Mouse (Mus musculus) ES-Bruce4 (cell line): ENCODE measurements around the gene Tom1l2. TPM values are rescaled to one million over a fixed set of nuclear protein-coding genes. Genes with fewer than 3 reads are reported as not detected.
A peak's percentile ranks its signal among the peaks of the same experiment; 100 is the strongest.

Experiments used
- H3K27ac ChIP-seq: 2 replicates; pipeline ENCODE4 v1.5.1; 2012; ENCODE audit warnings: low read length, inconsistent platforms; ENCODE audit not compliant: insufficient read depth
- H3K27me3 ChIP-seq: 2 replicates; pipeline ENCODE4 v1.6.1; 2012; ENCODE audit warnings: mild to moderate bottlenecking, low read length, inconsistent platforms; ENCODE audit not compliant: control insufficient read depth, poor library complexity, insufficient read depth, severe bottlenecking
- H3K36me3 ChIP-seq: 2 replicates; pipeline ENCODE4 v1.6.1; 2012; ENCODE audit warnings: inconsistent platforms, mild to moderate bottlenecking, low read length, moderate library complexity; ENCODE audit not compliant: control insufficient read depth, poor library complexity, insufficient read depth, severe bottlenecking
- H3K4me1 ChIP-seq: one replicate; pipeline ENCODE4 v1.8.1; 2011; ENCODE audit warnings: low read length; ENCODE audit not compliant: control insufficient read depth, insufficient read depth
- H3K4me3 ChIP-seq: 2 replicates; pipeline ENCODE4 v1.5.1; 2011; ENCODE audit warnings: low read depth, mild to moderate bottlenecking, low read length
- H3K9ac ChIP-seq: 2 replicates; pipeline ENCODE4 v1.6.1; 2012; ENCODE audit warnings: low read depth, mild to moderate bottlenecking, inconsistent platforms; ENCODE audit not compliant: poor library complexity, severe bottlenecking
- H3K9me3 ChIP-seq: replicated peaks from 2 replicates; pipeline ENCODE4 v1.6.1; 2012; ENCODE audit warnings: mild to moderate bottlenecking, low read length, inconsistent platforms; ENCODE audit not compliant: control insufficient read depth, poor library complexity, insufficient read depth, severe bottlenecking
- CTCF ChIP-seq: IDR thresholded peaks from one replicate; pipeline ENCODE4 v1.8.1; 2011; ENCODE audit warnings: low read depth, low read length
- EP300 ChIP-seq: IDR thresholded peaks from 2 replicates; pipeline ENCODE4 v1.6.1; 2011; ENCODE audit warnings: low read depth, low read length; ENCODE audit not compliant: insufficient read depth
- POLR2A ChIP-seq: IDR thresholded peaks from one replicate; pipeline ENCODE4 v1.8.1; 2011; ENCODE audit warnings: low read length; ENCODE audit not compliant: insufficient read depth
- polyA plus RNA-seq: library from polyadenylated mRNA; stranded (reverse); fragments of >200 nt; gene quantifications from 2 replicates; pipeline ENCODE4 v1.2.4, GENCODE M21; 2011; ENCODE audit warnings: low read depth; ENCODE audit not compliant: missing spikeins, insufficient read depth, insufficient read length

Gene Tom1l2
- polyA plus RNA-seq, 1 experiment, result 9.9 TPM

- Histone ChIP-seq H3K4me1 (peaks cover 2% of the 10 kb centered on the region), H3K9me3 (no peaks in the 10 kb centered on the region), H3K9ac (peak overlapping the region; percentile 74), H3K4me3 (peak overlapping the region; percentile 68), H3K36me3 (peaks cover 4% of the 10 kb centered on the region; the same call in 1 of the 2 replicates), H3K27ac (peak overlapping the region; percentile 46), H3K27me3 (no peaks in the 10 kb centered on the region)
- TF ChIP-seq CTCF (no peak), EP300 (no peak), POLR2A (no peak)
These were observed 130.6 kb downstream of the Tom1l2 start for GRCm38 (mm10) chr11:60222085-60222468.

- H3K27me3 ChIP-seq, result no peaks in the 10 kb centered on the region
- no peak overlapping the region for H3K27ac ChIP-seq
- peaks cover 2% of the 10 kb centered on the region for H3K4me1 ChIP-seq
- no peak for TF ChIP-seq EP300
- no peak for TF ChIP-seq CTCF
- no peak for TF ChIP-seq POLR2A
- H3K36me3 ChIP-seq, result peaks cover 4% of the 10 kb centered on the region; the same call in 1 of the 2 replicates
- H3K9ac ChIP-seq, result peak overlapping the region; percentile 74
- H3K9me3 ChIP-seq, result no peaks in the 10 kb centered on the region
- peak overlapping the region; percentile 68; the same call in 1 of the 2 replicates for H3K4me3 ChIP-seq
These were observed 131.3 kb downstream of the Tom1l2 start for GRCm38 (mm10) chr11:60221425-60221824.

- Histone ChIP-seq H3K27ac (no peak overlapping the region), H3K4me1 (peaks cover 2% of the 10 kb centered on the region), H3K4me3 (peak overlapping the region; percentile 80), H3K9ac (peak overlapping the region; percentile 70), H3K36me3 (peaks cover 4% of the 10 kb centered on the region; the same call in 1 of the 2 replicates), H3K27me3 (no peaks in the 10 kb centered on the region), H3K9me3 (no peaks in the 10 kb centered on the region)
- TF ChIP-seq POLR2A, result peak; percentile 18
- no peak for TF ChIP-seq CTCF
These were observed 132.4 kb downstream of the Tom1l2 start for GRCm38 (mm10) chr11:60220291-60220804.

DNA sequence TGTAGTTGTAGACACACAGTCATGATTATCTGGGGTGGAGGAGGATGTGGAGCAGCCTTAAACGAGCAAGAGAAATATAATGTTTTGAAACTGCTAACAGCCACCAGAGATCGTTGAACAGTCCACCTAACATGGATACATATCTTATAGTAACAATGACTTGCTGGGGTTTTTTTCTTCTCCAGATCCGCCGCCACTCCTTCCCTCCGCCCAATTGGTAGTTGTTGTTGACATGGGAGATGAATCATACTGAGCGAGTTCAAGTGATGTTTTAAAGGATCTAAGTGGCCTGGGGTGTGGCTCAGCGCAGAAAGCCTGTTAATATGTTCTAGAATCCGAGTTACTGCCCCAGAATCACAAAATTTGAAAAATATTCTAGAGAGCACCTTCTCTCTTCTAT lies 133.1 kb downstream of the Tom1l2 start:
- peak overlapping the region; percentile 70 for H3K9ac ChIP-seq
- peaks cover 4% of the 10 kb centered on the region; the same call in 1 of the 2 replicates for H3K36me3 ChIP-seq
- 0 out of 2 replicates have a peak overlapping the region, but pooled peaks have one; percentile 16 for H3K27ac ChIP-seq
- no peaks in the 10 kb centered on the region for H3K27me3 ChIP-seq
- no peaks in the 10 kb centered on the region for H3K9me3 ChIP-seq
- H3K4me3 ChIP-seq, result peak overlapping the region; percentile 80
- peaks cover 2% of the 10 kb centered on the region for H3K4me1 ChIP-seq
- TF ChIP-seq CTCF, result no peak
- TF ChIP-seq EP300, result no peak
- no peak for TF ChIP-seq POLR2A

- H3K27ac ChIP-seq, result no peak overlapping the region
These were observed 135.2 kb downstream of the Tom1l2 start for GRCm38 (mm10) chr11:60217467-60217866.

GRCm38 (mm10) chr11:60216671-60217070 lies 136.0 kb downstream of the Tom1l2 start:
- Histone ChIP-seq H3K4me3 (no peak overlapping the region), H3K27ac (no peak overlapping the region), H3K9ac (no peak overlapping the region), H3K27me3 (no peaks in the 10 kb centered on the region), H3K36me3 (peaks cover 4% of the 10 kb centered on the region; the same call in 1 of the 2 replicates), H3K9me3 (no peaks in the 10 kb centered on the region), H3K4me1 (peaks cover 12% of the 10 kb centered on the region)
- TF ChIP-seq EP300, result no peak
- no peak for TF ChIP-seq CTCF
- TF ChIP-seq POLR2A, result no peak

More at GRCm38 (mm10) chr11:60217467-60217866, 135.2 kb downstream of the Tom1l2 start:
- H3K36me3 ChIP-seq, result peaks cover 4% of the 10 kb centered on the region; the same call in 1 of the 2 replicates
- no peak overlapping the region for H3K9ac ChIP-seq
- H3K9me3 ChIP-seq, result no peaks in the 10 kb centered on the region
- H3K27me3 ChIP-seq, result no peaks in the 10 kb centered on the region
- no peak overlapping the region for H3K4me3 ChIP-seq
- H3K4me1 ChIP-seq, result peaks cover 7% of the 10 kb centered on the region
- no peak for TF ChIP-seq CTCF
- no peak for TF ChIP-seq POLR2A
- no peak for TF ChIP-seq EP300
